Mouse (Mus musculus) liver, embryonic 14.5 days (tissue): Measurements from ENCODE around the gene Ap3s2. TPM values are rescaled to one million over a fixed set of nuclear protein-coding genes. Genes with fewer than 3 reads are reported as not detected.

ENCODE experiments used
- ATAC-seq: fragments of 200-750 bp; cut with Nextera tagmentation; 2 replicates; pipeline ENCODE4 v1.8.0; 2017; ENCODE audit warnings: moderate number of reproducible peaks, mild to moderate bottlenecking, moderate library complexity; ENCODE audit not compliant: insufficient read depth
- DNase-seq, 3 experiments: peaks; one replicate each; pipeline ENCODE4 v3.0.0-alpha.2; 2012 to 2013; ENCODE audit warnings: low read depth in 3 of 3, low spot score in 3 of 3
- H3K27ac ChIP-seq: fragments of 300-500 bp; sonication (generic); 2 replicates; pipeline ENCODE4 v1.5.1; 2014; ENCODE audit warnings: moderate library complexity, mild to moderate bottlenecking, control low read depth, inconsistent platforms
- H3K27me3 ChIP-seq: fragments of 300-500 bp; sonication (generic); 2 replicates; pipeline ENCODE4 v1.6.1; 2014; ENCODE audit warnings: mild to moderate bottlenecking, low read length, moderate library complexity; ENCODE audit not compliant: control insufficient read depth, insufficient read depth
- H3K36me3 ChIP-seq: fragments of 300-500 bp; sonication (generic); replicated peaks from 2 replicates; pipeline ENCODE4 v1.6.1; 2014; ENCODE audit warnings: low read depth; ENCODE audit not compliant: control insufficient read depth, insufficient read depth
- H3K4me1 ChIP-seq, 2 experiments: fragments of 200-500 bp in 1 of 2; fragments of 300-500 bp in 1 of 2; sonication (generic) in 1 of 2; replicated peaks; 2 replicates each; pipeline ENCODE4 v1.6.1; 2012 to 2014; ENCODE audit warnings: antibody characterized with exemption in 1 of 2, inconsistent platforms in 1 of 2, low read length in 1 of 2; ENCODE audit not compliant: control insufficient read depth in 2 of 2, insufficient read depth in 2 of 2
- H3K4me2 ChIP-seq: fragments of 300-500 bp; sonication (generic); 2 replicates; pipeline ENCODE4 v1.6.1; 2014; ENCODE audit warnings: low read depth, mild to moderate bottlenecking, control low read depth, moderate library complexity
- H3K4me3 ChIP-seq, 2 experiments: fragments of 200-500 bp in 1 of 2; fragments of 300-500 bp in 1 of 2; sonication (generic) in 1 of 2; 2 replicates each; pipeline ENCODE4 v1.5.1; 2012 to 2014; ENCODE audit warnings: low read depth in 2 of 2, low read length in 2 of 2, mild to moderate bottlenecking in 2 of 2, control low read depth in 1 of 2, inconsistent platforms in 1 of 2, moderate library complexity in 1 of 2; ENCODE audit not compliant: insufficient read depth in 1 of 2
- H3K9ac ChIP-seq: fragments of 300-500 bp; sonication (generic); replicated peaks from 2 replicates; pipeline ENCODE4 v1.6.1; 2014; ENCODE audit warnings: mild to moderate bottlenecking, control low read depth, moderate library complexity
- H3K9me3 ChIP-seq: fragments of 300-500 bp; sonication (generic); 2 replicates; pipeline ENCODE4 v1.6.1; 2016; ENCODE audit warnings: low read length, mixed read lengths; ENCODE audit not compliant: control insufficient read depth
- CTCF ChIP-seq: IDR thresholded peaks from 2 replicates; pipeline ENCODE4 v1.5.1; 2016; ENCODE audit warnings: antibody characterized with exemption, low read depth, control low read depth
- EP300 ChIP-seq: IDR thresholded peaks from 2 replicates; pipeline ENCODE4 v1.6.1; 2016; ENCODE audit warnings: antibody characterized with exemption, low read depth
- WGBS: fragments of 180-500 bp; shearing (Covaris S2); extraction: QIAGEN DNeasy Blood & Tissue Kit; methylation state at CpG from one replicate; pipeline ENCODE4 v1.1.7; 2014; ENCODE audit not compliant: insufficient replicate concordance; 5-methylcytosine and 5-hydroxymethylcytosine counted together
- polyA plus RNA-seq, 2 experiments: library from polyadenylated mRNA; depleted of rRNA in 1 of 2; stranded (reverse) in 1 of 2; unstranded in 1 of 2; fragments of >200 nt; fragmentation: Nextera tagmentation in 1 of 2; extraction: Ambion mirVana in 1 of 2; gene quantifications; 2 replicates each; pipeline versions ENCODE4 v1.2.1 to v1.2.3; 2012 to 2014

Ap3s2 gene
- polyA plus RNA-seq, 2 experiments, result 5.6 to 12.2 TPM

DNA sequence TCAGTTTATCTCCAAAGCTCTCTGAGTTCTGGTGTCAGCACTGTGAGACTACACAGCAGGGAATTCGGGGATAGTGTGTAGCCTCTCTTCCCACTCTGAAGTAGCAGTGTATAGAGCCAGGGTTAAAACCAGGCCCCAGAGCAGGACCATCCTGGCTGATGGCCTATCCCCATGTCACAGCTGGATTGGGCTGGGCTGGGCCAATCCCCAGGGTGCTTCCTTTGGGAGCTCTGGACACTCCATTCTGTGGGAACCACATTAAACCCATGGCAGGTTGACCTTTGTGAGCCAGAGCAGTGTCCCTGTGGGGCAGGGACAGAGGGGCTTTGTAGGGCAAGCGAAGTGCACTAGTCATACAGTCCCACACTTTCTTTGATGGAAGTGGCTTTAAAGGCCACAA lies 74.1 kb downstream of the Ap3s2 start:
- Histone ChIP-seq H3K9me3 (no peaks in the 10 kb centered on the region), H3K4me2 (no peak overlapping the region), H3K4me1 (peaks cover 0 to 2% of the 10 kb centered on the region in 2 experiments; a peak in 2 of 4 replicates), H3K4me3 (no peak overlapping the region), H3K36me3 (no peaks in the 10 kb centered on the region), H3K27me3 (peaks cover 9% of the 10 kb centered on the region; the same call in 1 of the 2 replicates), H3K9ac (no peak overlapping the region), H3K27ac (no peak overlapping the region)
- no peak for ATAC-seq
- DNase-seq, result no peak
- WGBS, result 55% methylated on average over 2 of the region's 2 CpGs
- TF ChIP-seq CTCF (no peak), EP300 (no peak)

DNA sequence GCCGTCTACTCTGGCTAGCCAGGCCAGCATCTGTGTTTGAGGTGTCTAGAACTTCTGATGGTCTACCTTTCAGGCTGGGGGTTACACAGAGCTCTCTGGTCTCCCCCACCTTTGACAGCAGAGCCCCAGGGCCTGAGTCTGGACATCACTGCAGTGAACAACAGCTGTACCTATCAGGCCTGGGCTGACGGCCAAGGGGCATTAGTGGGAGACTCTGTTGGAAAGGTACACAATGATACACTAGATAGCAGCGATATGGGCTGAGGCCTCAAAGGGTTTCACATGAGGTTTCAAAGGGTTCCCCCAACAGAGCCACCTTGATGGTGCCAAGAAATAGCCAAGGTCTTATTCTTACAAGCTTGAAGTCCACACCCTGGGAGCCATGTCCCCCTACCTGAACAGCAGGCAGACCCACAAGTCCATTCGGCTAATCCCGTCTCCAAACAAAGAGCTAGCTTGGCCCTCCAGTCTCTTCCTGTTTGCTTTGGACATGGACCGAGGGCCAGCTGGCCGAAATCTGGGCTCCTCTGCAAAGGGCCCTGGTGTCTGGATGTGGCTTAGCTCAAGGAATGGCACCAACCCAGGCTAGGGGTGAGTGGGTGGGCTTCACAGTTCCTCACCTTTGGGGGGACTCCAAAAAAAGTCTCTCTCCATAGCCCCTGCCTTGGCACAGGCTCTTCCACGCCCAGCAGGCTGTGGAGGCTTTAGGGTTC lies 76.2 kb downstream of the Ap3s2 start:
- no peaks in the 10 kb centered on the region; a peak in 2 of 4 replicates for H3K4me1 ChIP-seq
- no peak overlapping the region for H3K9ac ChIP-seq
- peaks cover 9% of the 10 kb centered on the region; the same call in 1 of the 2 replicates for H3K27me3 ChIP-seq
- H3K4me3 ChIP-seq, result no peak overlapping the region
- no peaks in the 10 kb centered on the region for H3K9me3 ChIP-seq
- no peak overlapping the region for H3K27ac ChIP-seq
- no peak for DNase-seq
- H3K4me2 ChIP-seq, result no peak overlapping the region
- ATAC-seq, result 0 out of 2 replicates have a peak, but pooled peaks have one; percentile 27
- 54% methylated on average over 8 of the region's 8 CpGs for WGBS
- no peak for TF ChIP-seq CTCF
- no peak for TF ChIP-seq EP300
- no peaks in the 10 kb centered on the region for H3K36me3 ChIP-seq

DNA sequence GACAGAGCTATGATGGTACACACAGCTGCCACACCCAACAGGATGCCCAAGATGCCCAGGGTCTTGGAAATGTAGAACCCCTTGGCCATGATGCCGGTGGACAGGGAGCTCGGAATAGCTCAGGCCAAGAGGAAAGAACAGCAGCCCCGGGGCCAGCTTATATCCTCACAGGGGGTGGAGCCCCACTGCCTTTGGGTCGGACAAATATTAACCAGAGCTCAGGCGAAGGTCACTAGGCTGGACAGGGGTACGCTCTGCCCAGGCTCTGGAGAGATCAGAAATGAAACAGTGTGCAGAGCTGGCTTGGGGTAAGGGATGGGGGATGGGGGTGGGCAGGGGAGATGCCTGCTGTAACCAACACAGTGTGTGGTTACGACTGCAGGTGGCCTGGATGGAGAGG lies 78.3 kb downstream of the Ap3s2 start:
- H3K9me3 ChIP-seq, result no peaks in the 10 kb centered on the region
- H3K9ac ChIP-seq, result no peak overlapping the region
- no peak overlapping the region for H3K27ac ChIP-seq
- peak overlapping the region; percentile 28 for H3K4me3 ChIP-seq
- no peaks in the 10 kb centered on the region for H3K36me3 ChIP-seq
- peak overlapping the region; percentile 40 for H3K4me2 ChIP-seq
- peak; percentile 10 to 33 (median 29) for DNase-seq
- no peak for TF ChIP-seq CTCF
- no peak for TF ChIP-seq EP300
- H3K4me1 ChIP-seq, result no peaks in the 10 kb centered on the region; a peak in 2 of 4 replicates
- 69% methylated on average over 7 of the region's 7 CpGs for WGBS
- no peaks in the 10 kb centered on the region for H3K27me3 ChIP-seq
- ATAC-seq, result peak; percentile 74

DNA sequence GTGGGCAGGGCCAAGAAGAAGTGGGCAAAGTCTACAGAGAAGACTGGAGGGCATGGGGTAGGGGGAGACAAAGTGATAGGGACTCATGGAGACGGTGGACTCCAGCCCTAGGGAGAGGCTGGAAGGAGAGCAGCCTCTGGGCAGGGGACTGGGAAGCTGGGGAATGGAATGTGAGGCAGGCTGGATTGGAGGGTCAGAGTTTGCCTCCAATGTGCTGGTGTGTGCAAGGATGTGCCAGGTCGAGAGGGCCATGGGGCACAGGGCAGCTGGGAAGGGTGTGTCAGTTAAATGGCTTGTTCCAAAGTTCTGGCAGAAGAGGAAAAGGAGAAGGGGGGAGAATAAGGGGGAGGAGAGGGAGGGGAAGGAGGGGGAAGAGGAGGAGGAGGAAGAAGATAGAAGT lies 83.2 kb downstream of the Ap3s2 start:
- H3K36me3 ChIP-seq, result no peaks in the 10 kb centered on the region
- no peak overlapping the region for H3K4me2 ChIP-seq
- no peaks in the 10 kb centered on the region for H3K4me1 ChIP-seq
- H3K27me3 ChIP-seq, result no peaks in the 10 kb centered on the region
- no peak overlapping the region for H3K27ac ChIP-seq
- 48% methylated on average over 2 of the region's 2 CpGs for WGBS
- no peak for TF ChIP-seq EP300
- no peak for TF ChIP-seq CTCF
- no peak for ATAC-seq
- H3K9me3 ChIP-seq, result no peaks in the 10 kb centered on the region
- no peak overlapping the region for H3K4me3 ChIP-seq
- DNase-seq, result no peak
- H3K9ac ChIP-seq, result no peak overlapping the region

DNA sequence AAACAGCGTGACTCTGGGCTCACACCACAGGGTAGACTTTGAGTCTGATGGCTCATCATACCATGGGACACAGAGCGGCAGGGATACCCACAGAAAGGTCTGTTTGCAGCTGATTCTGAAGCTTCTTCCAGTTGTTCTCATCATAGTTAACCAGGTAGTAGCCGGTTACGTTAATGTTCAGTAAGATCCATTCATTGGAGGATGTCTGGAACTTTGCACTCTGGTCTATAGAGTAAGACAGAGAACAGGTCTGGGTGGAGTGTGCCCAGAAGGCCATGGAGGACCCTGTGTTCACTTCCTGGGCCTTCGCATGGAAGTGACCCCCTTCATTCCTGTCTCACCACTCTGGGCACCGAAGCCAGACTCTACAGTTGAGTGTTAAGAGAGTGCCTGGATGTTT lies 85.3 kb downstream of the Ap3s2 start:
- Histone ChIP-seq H3K9ac (no peak overlapping the region), H3K36me3 (no peaks in the 10 kb centered on the region), H3K9me3 (no peaks in the 10 kb centered on the region), H3K27me3 (no peaks in the 10 kb centered on the region), H3K4me2 (no peak overlapping the region), H3K4me1 (no peaks in the 10 kb centered on the region), H3K4me3 (no peak overlapping the region), H3K27ac (no peak overlapping the region)
- ATAC-seq, result no peak
- DNase-seq, result no peak
- TF ChIP-seq CTCF (no peak), EP300 (no peak)
- 73% methylated on average over 6 of the region's 6 CpGs for WGBS
